ENCODE assay signal across 24 mouse cellular contexts in genomic region chr6:22012099-22012498, GRCm38 (mm10). TPM values are rescaled to one million over a fixed set of nuclear protein-coding genes. Genes with fewer than 3 reads are reported as not detected.
DNase-seq lines count a peak whose midpoint lies in the region; ATAC-seq and TF ChIP-seq lines count a peak whose summit lies in the region.
"Had no signal": no experiment of that assay in that cellular context is flagged by ENCODE, and none has a peak within 500 bp of the region (broad histone marks: within the 10 kb centered on the region; RNA-seq: fewer than 3 reads in every experiment).

No protein-coding gene starts in this region.

- peak; percentile 93 for DNase-seq in heart, adult 11 months
- peak; percentile 91 for DNase-seq in liver, adult 2 months (ENCODE audit: extremely low read depth, low read depth, low spot score)
- DNase-seq in liver, embryonic 11.5 days (ENCODE audit: low spot score), result no peak
- peak; percentile 53 for DNase-seq in adipocyte (ENCODE audit: low spot score)
- no peak for DNase-seq in spleen, postnatal 4 days (ENCODE audit: low spot score in 2 of 2)
- DNase-seq: cerebellum, adult 8-10 months; cerebellum, postnatal 25 days; gastrocnemius, postnatal 14 days; heart, postnatal 4 days; kidney, postnatal 4 days; layer of hippocampus, postnatal 36 days; liver, embryonic 13.5 days; lung, postnatal 36 days; midbrain, embryonic 14.5 days; thymus, postnatal 4 days had no signal

- WGBS in heart, embryonic 12.5 days, result 71% methylated on average over 5 of the region's 5 CpGs
- WGBS in liver, adult 2 months, result 15% methylated on average over 5 of the region's 5 CpGs
- WGBS in liver, embryonic 11.5 days, result 67% methylated on average over 5 of the region's 5 CpGs

- H3K9me3 ChIP-seq in heart, embryonic 12.5 days (replicated peaks), result no peaks in the 10 kb centered on the region
- H3K9me3 ChIP-seq in liver, embryonic 11.5 days (ENCODE audit: control insufficient read depth, low read length), result no peaks in the 10 kb centered on the region
- H3K9me3 ChIP-seq: forebrain, embryonic 13.5 days; kidney, embryonic 15.5 days; liver, embryonic 13.5 days; lung, embryonic 15.5 days had no signal

- no peak overlapping the region for H3K4me3 ChIP-seq in heart, embryonic 12.5 days
- no peak overlapping the region for H3K4me3 ChIP-seq in liver, adult 2 months (ENCODE audit: insufficient read depth, low read depth, low read length)
- H3K4me3 ChIP-seq in liver, embryonic 11.5 days (ENCODE audit: low read depth, low read length), result no peak overlapping the region
- H3K4me3 ChIP-seq: forebrain, embryonic 13.5 days; kidney, embryonic 15.5 days; liver, embryonic 13.5 days; lung, embryonic 15.5 days had no signal

- no peaks in the 10 kb centered on the region for H3K27me3 ChIP-seq in heart, embryonic 12.5 days (replicated peaks)
- H3K27me3 ChIP-seq in liver, adult 2 months (ENCODE audit: control insufficient read depth, insufficient read depth, low read length), result no peaks in the 10 kb centered on the region
- no peaks in the 10 kb centered on the region for H3K27me3 ChIP-seq in liver, embryonic 11.5 days (replicated peaks; ENCODE audit: control insufficient read depth, insufficient read depth, low read length)
- H3K27me3 ChIP-seq: CH12.LX; forebrain, embryonic 13.5 days; kidney, embryonic 15.5 days; liver, embryonic 13.5 days; lung, embryonic 15.5 days had no signal

- no peaks in the 10 kb centered on the region for H3K36me3 ChIP-seq in heart, embryonic 12.5 days
- H3K36me3 ChIP-seq in liver, adult 2 months (ENCODE audit: control insufficient read depth, insufficient read depth, low read length), result peaks cover 2% of the 10 kb centered on the region; the same call in 1 of the 2 replicates
- H3K36me3 ChIP-seq in liver, embryonic 11.5 days (ENCODE audit: control insufficient read depth, insufficient read depth, low read length), result no peaks in the 10 kb centered on the region
- H3K36me3 ChIP-seq: liver, embryonic 13.5 days; lung, embryonic 15.5 days had no signal

- no peak overlapping the region for H3K27ac ChIP-seq in heart, embryonic 12.5 days (ENCODE audit: poor library complexity, severe bottlenecking)
- H3K27ac ChIP-seq in liver, adult 2 months (replicated peaks; ENCODE audit: insufficient read depth, low read depth, low read length), result peak overlapping the region; percentile 22
- no peak overlapping the region for H3K27ac ChIP-seq in liver, embryonic 11.5 days (ENCODE audit: low read depth, low read length)
- H3K27ac ChIP-seq: forebrain, embryonic 13.5 days; hindbrain, embryonic 14.5 days; kidney, embryonic 15.5 days; liver, embryonic 13.5 days; lung, embryonic 15.5 days had no signal

- peaks cover 22% of the 10 kb centered on the region for H3K79me2 ChIP-seq in liver, adult 2 months (ENCODE audit: control insufficient read depth, insufficient read depth, low read length)

- no peak overlapping the region for H3K9ac ChIP-seq in heart, embryonic 12.5 days
- H3K9ac ChIP-seq in liver, adult 2 months (ENCODE audit: low read depth, low read length), result no peak overlapping the region
- H3K9ac ChIP-seq in liver, embryonic 11.5 days (ENCODE audit: low read depth, low read length), result no peak overlapping the region
- H3K9ac ChIP-seq: forebrain, embryonic 13.5 days; hindbrain, embryonic 14.5 days; kidney, embryonic 15.5 days; liver, embryonic 13.5 days; lung, embryonic 15.5 days had no signal

- TF ChIP-seq CTCF in liver, adult 2 months (IDR thresholded peaks at IDR 0.05; ENCODE audit: low read depth, low read length), result no peak

- H3K4me2 ChIP-seq in heart, embryonic 12.5 days, result no peak overlapping the region
- no peak overlapping the region for H3K4me2 ChIP-seq in liver, embryonic 11.5 days
- H3K4me2 ChIP-seq: forebrain, embryonic 13.5 days; hindbrain, embryonic 14.5 days; kidney, embryonic 15.5 days; liver, embryonic 13.5 days; lung, embryonic 15.5 days had no signal

- no peak for TF ChIP-seq POLR2A in liver, adult 2 months (IDR thresholded peaks at IDR 0.05; ENCODE audit: extremely low read depth, insufficient read depth, low read length)

- no peak for ATAC-seq in heart, embryonic 12.5 days (ENCODE audit: insufficient number of reproducible peaks, low FRiP score)
- no peak for ATAC-seq in liver, embryonic 11.5 days (replicated peaks; ENCODE audit: low FRiP score)
- ATAC-seq in granulocyte monocyte progenitor cell, adult 5-6 weeks (replicated peaks; ENCODE audit: poor library complexity, severe bottlenecking), result peak; percentile 66
- ATAC-seq: activated CD4-positive, CD25-positive, alpha-beta regulatory T cell, adult 4 months; forebrain, embryonic 13.5 days; intestine, postnatal 0 days had no signal

- H3K4me1 ChIP-seq in heart, embryonic 12.5 days (replicated peaks), result 0 out of 2 replicates have a peak, but pooled peaks cover 5% of the 10 kb centered on the region
- peaks cover 23% of the 10 kb centered on the region for H3K4me1 ChIP-seq in liver, adult 2 months (ENCODE audit: control insufficient read depth, insufficient read depth, low read length)
- no peaks in the 10 kb centered on the region for H3K4me1 ChIP-seq in liver, embryonic 11.5 days (replicated peaks; ENCODE audit: control insufficient read depth, insufficient read depth, low read length)
- H3K4me1 ChIP-seq: forebrain, embryonic 13.5 days had no signal

RNA-seq across cellular contexts. Expression of gene Cped1, which starts 26.4 kb away (rescaled TPM):
- 5.2 and 6.0 TPM in 2 replicates for polyA plus RNA-seq in heart, embryonic 12.5 days (2016; fragmentation: Nextera tagmentation; extraction: Ambion mirVana)
- total RNA-seq in liver, adult 2 months (2014; rRNA removed), result 59.8 and 63.6 TPM in 2 replicates
- polyA plus RNA-seq in liver, adult 2 months (2012; rRNA removed), result 6.0 and 6.9 TPM in 2 replicates
- 6.9 TPM in 2 replicates for polyA plus RNA-seq in liver, embryonic 11.5 days (2014; fragmentation: Nextera tagmentation; extraction: Ambion mirVana)
- 1.3 and 2.1 TPM in 2 replicates for total RNA-seq in granulocyte monocyte progenitor cell, adult 5-6 weeks (2014; fragmentation: Nextera tagmentation)
- total RNA-seq in granulocyte monocyte progenitor cell, adult 5-6 weeks (2017), result 0.60 and 0.72 TPM in 2 replicates

Comparison
In these comparisons a context has a peak if more than half of its experiments do, and no peak if none do; other contexts are left out.
1. DNase-seq: peak in heart, adult 11 months (single experiment), liver, adult 2 months (single experiment) and adipocyte (single experiment); none in liver, embryonic 11.5 days (single experiment) and spleen, postnatal 4 days (0 of 2).